Mouse (Mus musculus): ENCODE results near the gene Mcu. TPM values are rescaled to one million over a fixed set of nuclear protein-coding genes. Genes with fewer than 3 reads are reported as not detected.

Mcu gene
- polyA plus RNA-seq, 1 experiment from 2014 or later, result 19.4 TPM

- H3K27ac ChIP-seq, result no peak overlapping the region
- no peak for DNase-seq (ENCODE audit: low spot score)
- H3K4me1 ChIP-seq, result peaks cover 3% of the 10 kb centered on the region; the same call in 1 of the 2 replicates
- no peak overlapping the region for H3K4me3 ChIP-seq
- WGBS, result 87% methylated on average over 2 of the region's 2 CpGs
- no peaks in the 10 kb centered on the region for H3K36me3 ChIP-seq
- H3K27me3 ChIP-seq (ENCODE audit: insufficient read depth, poor library complexity, severe bottlenecking), result no peaks in the 10 kb centered on the region
- H3K9me3 ChIP-seq, result no peaks in the 10 kb centered on the region
Measured at GRCm38 (mm10) chr10:59636048-59636447, 19.6 kb upstream of the Mcu start.

- no peak for DNase-seq (ENCODE audit: low spot score)
- no peak overlapping the region for H3K4me3 ChIP-seq
- no peak overlapping the region for H3K27ac ChIP-seq
- WGBS, result 84% methylated on average over 4 of the region's 4 CpGs
- no peaks in the 10 kb centered on the region for H3K27me3 ChIP-seq (ENCODE audit: insufficient read depth, poor library complexity, severe bottlenecking)
- no peaks in the 10 kb centered on the region for H3K36me3 ChIP-seq
- no peaks in the 10 kb centered on the region for H3K9me3 ChIP-seq
- no peaks in the 10 kb centered on the region for H3K4me1 ChIP-seq
Measured at GRCm38 (mm10) chr10:59629506-59629782, 13.0 kb upstream of the Mcu start.

GRCm38 (mm10) chr10:59628641-59629505 lies 12.4 kb upstream of the Mcu start:
- no peaks in the 10 kb centered on the region for H3K9me3 ChIP-seq
- DNase-seq (ENCODE audit: low spot score), result peak; percentile 46
- H3K27ac ChIP-seq, result no peak overlapping the region
- no peaks in the 10 kb centered on the region for H3K36me3 ChIP-seq
- no peak overlapping the region for H3K4me3 ChIP-seq
- no peaks in the 10 kb centered on the region for H3K4me1 ChIP-seq
- 80% methylated on average over 17 of the region's 17 CpGs for WGBS
- H3K27me3 ChIP-seq (ENCODE audit: insufficient read depth, poor library complexity, severe bottlenecking), result no peaks in the 10 kb centered on the region

GRCm38 (mm10) chr10:59623496-59623895 lies 7.0 kb upstream of the Mcu start:
- Histone ChIP-seq H3K36me3 (no peaks in the 10 kb centered on the region), H3K9me3 (no peaks in the 10 kb centered on the region), H3K4me3 (no peak overlapping the region), H3K4me1 (no peaks in the 10 kb centered on the region), H3K27ac (no peak overlapping the region), H3K27me3 (ENCODE audit: insufficient read depth, poor library complexity, severe bottlenecking) (no peaks in the 10 kb centered on the region)
- WGBS, result 62% methylated on average over 5 of the region's 5 CpGs
- DNase-seq (ENCODE audit: low spot score), result no peak

- WGBS, result 59% methylated on average over 10 of the region's 10 CpGs
- no peak overlapping the region for H3K4me3 ChIP-seq
- H3K9me3 ChIP-seq, result no peaks in the 10 kb centered on the region
Measured at GRCm38 (mm10) chr10:59621355-59621754, 4.9 kb upstream of the Mcu start.

GRCm38 (mm10) chr10:59617776-59618175 lies 1.3 kb upstream of the Mcu start:
- DNase-seq (ENCODE audit: low spot score), result no peak

More at GRCm38 (mm10) chr10:59621355-59621754, 4.9 kb upstream of the Mcu start:
- no peaks in the 10 kb centered on the region for H3K36me3 ChIP-seq
- H3K4me1 ChIP-seq, result peaks cover 6% of the 10 kb centered on the region; the same call in 1 of the 2 replicates
- no peaks in the 10 kb centered on the region for H3K27me3 ChIP-seq (ENCODE audit: insufficient read depth, poor library complexity, severe bottlenecking)
- H3K27ac ChIP-seq, result no peak overlapping the region
- no peak for DNase-seq (ENCODE audit: low spot score)

GRCm38 (mm10) chr10:59615981-59616520 lies 441 bp downstream of the Mcu start, which contains the start of gene Gm10322:
TSS of gene Gm10322 (plus strand) at chr10:59616063.
- H3K27me3 ChIP-seq (ENCODE audit: insufficient read depth, poor library complexity, severe bottlenecking), result no peaks in the 10 kb centered on the region
- under 1% methylated on average over 49 of the region's 51 CpGs for WGBS
- DNase-seq (ENCODE audit: low spot score), result peak; percentile 81
- peak within 1 kb of the TSS; percentile 78 for H3K4me3 ChIP-seq
- peaks cover 19% of the 10 kb centered on the region for H3K4me1 ChIP-seq
- H3K27ac ChIP-seq, result peak within 1 kb of the TSS; percentile 99
- H3K9me3 ChIP-seq, result no peaks in the 10 kb centered on the region
- no peaks in the 10 kb centered on the region for H3K36me3 ChIP-seq

More at GRCm38 (mm10) chr10:59617776-59618175, 1.3 kb upstream of the Mcu start:
- WGBS, result 90% methylated on average over 7 of the region's 7 CpGs
- Histone ChIP-seq H3K27me3 (ENCODE audit: insufficient read depth, poor library complexity, severe bottlenecking) (no peaks in the 10 kb centered on the region), H3K4me3 (no peak overlapping the region), H3K4me1 (peaks cover 19% of the 10 kb centered on the region), H3K27ac (no peak overlapping the region), H3K36me3 (no peaks in the 10 kb centered on the region), H3K9me3 (no peaks in the 10 kb centered on the region)

- Histone ChIP-seq H3K4me1 (peaks cover 19% of the 10 kb centered on the region), H3K4me3 (peak overlapping the region; percentile 78), H3K9me3 (no peaks in the 10 kb centered on the region), H3K36me3 (no peaks in the 10 kb centered on the region), H3K27ac (no peak overlapping the region; the same call in 1 of the 2 replicates), H3K27me3 (ENCODE audit: insufficient read depth, poor library complexity, severe bottlenecking) (no peaks in the 10 kb centered on the region)
- WGBS, result 33% methylated on average over 5 of the region's 5 CpGs
- DNase-seq (ENCODE audit: low spot score), result no peak
Measured at GRCm38 (mm10) chr10:59615411-59615810, 1.1 kb downstream of the Mcu start.

- no peaks in the 10 kb centered on the region for H3K36me3 ChIP-seq
- H3K4me3 ChIP-seq, result no peak overlapping the region
- H3K4me1 ChIP-seq, result peaks cover 19% of the 10 kb centered on the region
- H3K27ac ChIP-seq, result no peak overlapping the region
- H3K9me3 ChIP-seq, result no peaks in the 10 kb centered on the region
- no peak for DNase-seq (ENCODE audit: low spot score)
- H3K27me3 ChIP-seq (ENCODE audit: insufficient read depth, poor library complexity, severe bottlenecking), result no peaks in the 10 kb centered on the region
- 90% methylated on average over 5 of the region's 5 CpGs for WGBS
Measured at GRCm38 (mm10) chr10:59614141-59614540, 2.4 kb downstream of the Mcu start.

GRCm38 (mm10) chr10:59613276-59613675 lies 3.2 kb downstream of the Mcu start:
- H3K4me1 ChIP-seq, result peaks cover 22% of the 10 kb centered on the region
- no peak for DNase-seq (ENCODE audit: low spot score)
- H3K36me3 ChIP-seq, result no peaks in the 10 kb centered on the region
- WGBS, result 80% methylated on average over 5 of the region's 5 CpGs
- no peaks in the 10 kb centered on the region for H3K9me3 ChIP-seq
- no peaks in the 10 kb centered on the region for H3K27me3 ChIP-seq (ENCODE audit: insufficient read depth, poor library complexity, severe bottlenecking)
- no peak overlapping the region for H3K27ac ChIP-seq
- H3K4me3 ChIP-seq, result no peak overlapping the region

GRCm38 (mm10) chr10:59604879-59605464 lies 11.5 kb downstream of the Mcu start:
- DNase-seq (ENCODE audit: low spot score), result no peak
- 77% methylated on average over 11 of the region's 11 CpGs for WGBS

GRCm38 (mm10) chr10:59603843-59604242 lies 12.6 kb downstream of the Mcu start:
- H3K36me3 ChIP-seq, result 0 out of 2 replicates have a peak, but pooled peaks cover 4% of the 10 kb centered on the region
- 52% methylated on average over 5 of the region's 5 CpGs for WGBS
- H3K27ac ChIP-seq, result no peak overlapping the region
- DNase-seq (ENCODE audit: low spot score), result no peak
- no peaks in the 10 kb centered on the region for H3K27me3 ChIP-seq (ENCODE audit: insufficient read depth, poor library complexity, severe bottlenecking)
- H3K9me3 ChIP-seq, result no peaks in the 10 kb centered on the region
- H3K4me1 ChIP-seq, result peaks cover 7% of the 10 kb centered on the region; the same call in 1 of the 2 replicates
- no peak overlapping the region for H3K4me3 ChIP-seq

More at GRCm38 (mm10) chr10:59604879-59605464, 11.5 kb downstream of the Mcu start:
- no peaks in the 10 kb centered on the region for H3K27me3 ChIP-seq (ENCODE audit: insufficient read depth, poor library complexity, severe bottlenecking)
- H3K9me3 ChIP-seq, result no peaks in the 10 kb centered on the region
- no peak overlapping the region for H3K27ac ChIP-seq
- peaks cover 7% of the 10 kb centered on the region; the same call in 1 of the 2 replicates for H3K4me1 ChIP-seq
- no peak overlapping the region for H3K4me3 ChIP-seq
- H3K36me3 ChIP-seq, result no peaks in the 10 kb centered on the region

- no peak overlapping the region for H3K27ac ChIP-seq
- H3K9me3 ChIP-seq, result no peaks in the 10 kb centered on the region
- no peak overlapping the region for H3K4me3 ChIP-seq
- no peak for DNase-seq (ENCODE audit: low spot score)
- H3K36me3 ChIP-seq, result 0 out of 2 replicates have a peak, but pooled peaks cover 4% of the 10 kb centered on the region
- WGBS, result 80% methylated on average over 14 of the region's 14 CpGs
- H3K4me1 ChIP-seq, result peaks cover 3% of the 10 kb centered on the region; the same call in 1 of the 2 replicates
- H3K27me3 ChIP-seq (ENCODE audit: insufficient read depth, poor library complexity, severe bottlenecking), result no peaks in the 10 kb centered on the region
Measured at GRCm38 (mm10) chr10:59602891-59603290, 13.6 kb downstream of the Mcu start.

Data from heart, embryonic 10.5 days (tissue).